ENCODE assay signal across 8 mouse cellular contexts in the genomic region with DNA sequence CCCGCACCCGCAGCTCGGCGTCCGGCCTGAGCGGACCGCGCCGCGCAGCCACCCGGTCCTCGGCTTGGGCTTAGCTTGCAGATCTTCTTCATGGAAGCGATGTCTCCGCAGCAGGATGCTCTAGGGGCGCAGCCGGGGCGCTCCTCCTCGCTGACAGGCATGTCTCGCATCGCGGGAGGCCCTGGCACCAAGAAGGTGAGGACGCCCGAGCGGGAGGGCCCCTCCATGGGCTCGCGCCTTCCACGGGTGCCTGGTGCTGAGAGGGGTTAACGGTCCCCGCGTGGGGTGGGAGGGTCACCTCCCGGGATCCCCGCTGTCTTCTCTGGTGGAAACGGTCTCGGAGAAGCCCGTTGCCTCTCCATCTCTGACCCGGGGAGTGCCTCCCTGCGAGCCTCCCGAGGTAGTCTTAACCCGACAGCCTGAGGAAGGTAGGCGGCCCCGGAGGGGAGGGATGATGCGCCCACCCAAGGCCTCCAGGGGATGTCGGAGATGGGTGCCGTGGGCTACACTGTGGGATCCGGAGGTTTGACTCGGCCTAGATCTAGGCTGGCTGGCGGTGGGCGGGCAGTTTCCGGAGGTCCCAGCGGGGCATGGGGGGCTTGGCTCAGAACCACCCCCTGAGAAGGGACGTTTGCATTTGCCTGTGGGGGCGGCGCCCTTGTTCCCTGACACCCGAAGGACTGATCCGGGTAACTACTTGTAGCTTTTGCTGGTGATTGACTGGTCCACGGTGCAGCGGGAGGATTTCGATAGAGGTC. TPM values are rescaled to one million over a fixed set of nuclear protein-coding genes. Genes with fewer than 3 reads are reported as not detected.
DNase-seq lines count a peak whose midpoint lies in the region; ATAC-seq and TF ChIP-seq lines count a peak whose summit lies in the region.

No protein-coding gene starts in this region.

- peaks cover 24% of the 10 kb centered on the region for H3K4me1 ChIP-seq in embryonic facial prominence, embryonic 15.5 days
- H3K4me1 ChIP-seq in heart, embryonic 14.5 days (ENCODE audit: control insufficient read depth in 2 of 2, insufficient read depth in 2 of 2, low read length in 2 of 2): peaks cover 3 to 15% of the 10 kb centered on the region in 2 experiments; a peak in 3 of 4 replicates
- peaks cover 14% of the 10 kb centered on the region for H3K4me1 ChIP-seq in liver, postnatal 0 days (ENCODE audit: insufficient read depth)
- peaks cover 3% of the 10 kb centered on the region; the same call in 1 of the 2 replicates for H3K4me1 ChIP-seq in olfactory bulb, adult 2 months (ENCODE audit: control insufficient read depth, insufficient read depth, low read length)

- TF ChIP-seq CTCF in liver, postnatal 0 days (IDR thresholded peaks at IDR 0.05; ENCODE audit: low read depth): no peak
- TF ChIP-seq CTCF in olfactory bulb, adult 2 months (IDR thresholded peaks at IDR 0.05; ENCODE audit: insufficient read depth, low read depth, low read length): no peak

- peak overlapping the region; percentile 54 for H3K9ac ChIP-seq in embryonic facial prominence, embryonic 15.5 days
- peak overlapping the region; percentile 62 for H3K9ac ChIP-seq in heart, embryonic 14.5 days (ENCODE audit: low read length)
- no peak overlapping the region for H3K9ac ChIP-seq in liver, postnatal 0 days (replicated peaks)

- H3K36me3 ChIP-seq in embryonic facial prominence, embryonic 15.5 days: no peaks in the 10 kb centered on the region
- H3K36me3 ChIP-seq in heart, embryonic 14.5 days (ENCODE audit: control insufficient read depth, insufficient read depth, low read length): no peaks in the 10 kb centered on the region
- no peaks in the 10 kb centered on the region for H3K36me3 ChIP-seq in liver, postnatal 0 days (replicated peaks; ENCODE audit: insufficient read depth, low read length)

- DNase-seq in adrenal gland, postnatal 25 days: peak; percentile 26
- peak; percentile 47 to 50 for DNase-seq in layer of hippocampus, adult 8-10 months (ENCODE audit: low spot score in 2 of 2)
- DNase-seq in liver, postnatal 0 days: peak; percentile 20
- DNase-seq in urinary bladder, postnatal 14 days (ENCODE audit: low spot score): peak; percentile 11

- H3K4me2 ChIP-seq in embryonic facial prominence, embryonic 15.5 days (replicated peaks): peak overlapping the region; percentile 89
- peak overlapping the region; percentile 99 for H3K4me2 ChIP-seq in heart, embryonic 14.5 days (ENCODE audit: low read length)
- H3K4me2 ChIP-seq in liver, postnatal 0 days (ENCODE audit: low read depth, low read length): peak overlapping the region; percentile 87

- no peak for TF ChIP-seq EP300 in liver, postnatal 0 days (IDR thresholded peaks at IDR 0.05; ENCODE audit: low read depth)

- no peaks in the 10 kb centered on the region for H3K9me3 ChIP-seq in embryonic facial prominence, embryonic 15.5 days (replicated peaks)
- H3K9me3 ChIP-seq in heart, embryonic 14.5 days (ENCODE audit: control insufficient read depth, low read length): no peaks in the 10 kb centered on the region
- H3K9me3 ChIP-seq in liver, postnatal 0 days (ENCODE audit: low read length): no peaks in the 10 kb centered on the region

- 1% methylated on average over 58 of the region's 58 CpGs for WGBS in embryonic facial prominence, embryonic 15.5 days
- WGBS in heart, embryonic 14.5 days: under 1% methylated on average over 57 of the region's 58 CpGs
- 4% methylated on average over 46 of the region's 58 CpGs for WGBS in liver, postnatal 0 days (ENCODE audit: insufficient replicate concordance)
- WGBS in olfactory bulb, adult 2 months: 2% methylated on average over 58 of the region's 58 CpGs

- H3K4me3 ChIP-seq in embryonic facial prominence, embryonic 15.5 days (replicated peaks): peak overlapping the region; percentile 66
- peak overlapping the region; percentile 77 for H3K4me3 ChIP-seq in heart, embryonic 14.5 days (ENCODE audit: control insufficient read depth in 1 of 2, insufficient read depth in 1 of 2, low read depth in 1 of 2, low read length in 2 of 2)
- H3K4me3 ChIP-seq in liver, postnatal 0 days (ENCODE audit: low read depth, low read length): peak overlapping the region; percentile 61
- H3K4me3 ChIP-seq in olfactory bulb, adult 2 months (ENCODE audit: insufficient read depth, low read depth, low read length): peak overlapping the region; percentile 94

- no peak for TF ChIP-seq POLR2A in olfactory bulb, adult 2 months (IDR thresholded peaks at IDR 0.05; ENCODE audit: insufficient read depth, low read depth, low read length)

- peak overlapping the region; percentile 28; the same call in 1 of the 2 replicates for H3K27ac ChIP-seq in embryonic facial prominence, embryonic 15.5 days (replicated peaks)
- no peak overlapping the region for H3K27ac ChIP-seq in heart, embryonic 14.5 days (replicated peaks in 1 of 2; ENCODE audit: control insufficient read depth in 1 of 2, insufficient read depth in 1 of 2, low read depth in 2 of 2, low read length in 2 of 2)
- no peak overlapping the region for H3K27ac ChIP-seq in liver, postnatal 0 days (ENCODE audit: low read depth)
- peak overlapping the region; percentile 88 for H3K27ac ChIP-seq in olfactory bulb, adult 2 months (ENCODE audit: insufficient read depth, low read depth, low read length)

- peak; percentile 63 for ATAC-seq in CD4-positive, CD25-positive, alpha-beta regulatory T cell, adult 4 months
- ATAC-seq in embryonic facial prominence, embryonic 15.5 days (ENCODE audit: insufficient number of reproducible peaks, low FRiP score, low TSS enrichment, low read depth): peak; percentile 26
- ATAC-seq in heart, embryonic 14.5 days (ENCODE audit: insufficient number of reproducible peaks, insufficient read depth, low FRiP score, low read depth): peak; percentile 39; the same call in 1 of the 2 replicates
- peak; percentile 25; the same call in 1 of the 2 replicates for ATAC-seq in liver, postnatal 0 days

- peaks cover 60% of the 10 kb centered on the region for H3K27me3 ChIP-seq in embryonic facial prominence, embryonic 15.5 days
- peaks cover 26% of the 10 kb centered on the region for H3K27me3 ChIP-seq in heart, embryonic 14.5 days (ENCODE audit: control insufficient read depth, insufficient read depth, low read length)
- peaks cover 68% of the 10 kb centered on the region for H3K27me3 ChIP-seq in liver, postnatal 0 days (ENCODE audit: insufficient read depth, low read length)

RNA-seq across cellular contexts. Expression of a gene that starts 0.5 kb away (rescaled TPM):
- polyA plus RNA-seq in CD4-positive, CD25-positive, alpha-beta regulatory T cell, adult 4 months (2017; shearing (Covaris generic)): 1 to 10 TPM; 2.4 to 3.3 TPM
- 2.3 and 4.1 TPM in 2 replicates for total RNA-seq in adrenal gland, postnatal 25 days (2021)
- polyA plus RNA-seq in embryonic facial prominence, embryonic 15.5 days (2015; fragmentation: Nextera tagmentation; extraction: Ambion mirVana): 4.5 and 6.1 TPM in 2 replicates
- polyA plus RNA-seq in heart, embryonic 14.5 days (2014; fragmentation: Nextera tagmentation; extraction: Ambion mirVana): 0.49 and 1.1 TPM in 2 replicates
- 10 to 100 TPM; 54.0 to 68.6 (median 63.4) TPM for total RNA-seq in layer of hippocampus, adult 8-10 months (2022)
- 0.01 and 0.02 TPM in 2 replicates for polyA plus RNA-seq in liver, postnatal 0 days (2015; fragmentation: Nextera tagmentation; extraction: Ambion mirVana)
- not detected in 2 replicates for polyA plus RNA-seq in olfactory bulb, adult 2 months (2012; ENCODE audit: insufficient read depth, insufficient read length, low replicate concordance, missing spikeins)

Comparison
In these comparisons a context has a peak if more than half of its experiments do, and no peak if none do; other contexts are left out.
1. H3K27ac ChIP-seq: peak in embryonic facial prominence, embryonic 15.5 days (single experiment) and olfactory bulb, adult 2 months (single experiment); none in heart, embryonic 14.5 days (0 of 2) and liver, postnatal 0 days (single experiment).
2. Peak in every context shown above with its lines, with median percentiles within 50 percentile points of each other: ATAC-seq, DNase-seq, H3K4me2 ChIP-seq and H3K4me3 ChIP-seq.